ENCODE assay signal across 7 mouse cellular contexts in the genomic region with DNA sequence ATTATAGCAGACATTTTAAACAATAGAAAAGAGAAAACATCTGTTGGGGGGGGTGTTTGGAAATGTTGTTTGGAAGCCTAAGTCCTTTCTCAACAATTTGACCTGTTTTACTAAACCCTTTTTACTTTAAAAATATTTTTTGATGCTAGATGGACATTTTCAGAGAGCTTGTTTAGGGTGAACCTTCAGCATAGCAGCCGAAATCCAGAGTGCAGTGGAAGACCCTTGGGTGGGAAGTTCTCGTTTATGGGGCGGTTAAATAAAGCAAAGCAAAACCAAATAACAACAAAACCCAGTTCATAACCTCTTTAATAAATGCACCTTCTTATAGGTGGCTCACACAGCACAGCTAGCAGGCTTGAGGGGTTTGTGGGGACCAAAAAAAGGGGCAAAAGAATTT.
DNase-seq lines count a peak whose midpoint lies in the region; ATAC-seq and TF ChIP-seq lines count a peak whose summit lies in the region.

No protein-coding gene starts in this region.

- peak overlapping the region; percentile 78 for H3K4me3 ChIP-seq in lung, adult 2 months (replicated peaks; ENCODE audit: extremely low read depth, low read depth, low read length)
- peak overlapping the region; percentile 98 for H3K4me3 ChIP-seq in forebrain, embryonic 13.5 days
- peak overlapping the region; percentile 76 for H3K4me3 ChIP-seq in intestine, postnatal 0 days (ENCODE audit: low read depth, low read length)
- H3K4me3 ChIP-seq in small intestine, adult 2 months (ENCODE audit: low read depth, low read length), result peak overlapping the region; percentile 84

- H3K4me2 ChIP-seq in forebrain, embryonic 13.5 days, result peak overlapping the region; percentile 71
- peak overlapping the region; percentile 91 for H3K4me2 ChIP-seq in intestine, postnatal 0 days (replicated peaks; ENCODE audit: low read depth)

- DNase-seq in lung, adult 2 months, result no peak
- DNase-seq in lung, adult 18-20 months, result no peak
- no peak for DNase-seq in adrenal gland, adult 18-20 months (ENCODE audit: low spot score in 2 of 2)
- DNase-seq in embryo, embryonic 10 days (ENCODE audit: low spot score), result no peak

- peaks cover 26% of the 10 kb centered on the region for H3K36me3 ChIP-seq in forebrain, embryonic 13.5 days (ENCODE audit: poor library complexity, severe bottlenecking)
- no peaks in the 10 kb centered on the region; the same call in 1 of the 2 replicates for H3K36me3 ChIP-seq in intestine, postnatal 0 days (ENCODE audit: control insufficient read depth, insufficient read depth)
- H3K36me3 ChIP-seq in small intestine, adult 2 months (ENCODE audit: control insufficient read depth, insufficient read depth, low read length), result peaks cover 8% of the 10 kb centered on the region

- no peak for TF ChIP-seq CTCF in lung, adult 2 months (IDR thresholded peaks at IDR 0.05; ENCODE audit: insufficient read depth, low read length)
- TF ChIP-seq CTCF in intestine, postnatal 0 days (IDR thresholded peaks at IDR 0.05; ENCODE audit: low read depth), result no peak
- TF ChIP-seq CTCF in small intestine, adult 2 months (IDR thresholded peaks at IDR 0.05; ENCODE audit: extremely low read depth, insufficient read length, insufficient replicate concordance, low read depth, low read length), result no peak

- peaks cover 27% of the 10 kb centered on the region; the same call in 1 of the 2 replicates for H3K27me3 ChIP-seq in forebrain, embryonic 13.5 days
- peaks cover 35% of the 10 kb centered on the region for H3K27me3 ChIP-seq in intestine, postnatal 0 days (replicated peaks; ENCODE audit: control insufficient read depth, insufficient read depth, low read length)
- no peaks in the 10 kb centered on the region for H3K27me3 ChIP-seq in small intestine, adult 2 months (ENCODE audit: control insufficient read depth, insufficient read depth, low read length)

- H3K4me1 ChIP-seq in lung, adult 2 months (ENCODE audit: control insufficient read depth, insufficient read depth, low read length), result peaks cover 27% of the 10 kb centered on the region
- peaks cover 73% of the 10 kb centered on the region for H3K4me1 ChIP-seq in forebrain, embryonic 13.5 days
- H3K4me1 ChIP-seq in intestine, postnatal 0 days (replicated peaks; ENCODE audit: control insufficient read depth, insufficient read depth, low read length), result no peaks in the 10 kb centered on the region
- peaks cover 15% of the 10 kb centered on the region for H3K4me1 ChIP-seq in small intestine, adult 2 months (ENCODE audit: control insufficient read depth, insufficient read depth, insufficient read length, low read length)

- no peaks in the 10 kb centered on the region for H3K9me3 ChIP-seq in forebrain, embryonic 13.5 days (replicated peaks)
- H3K9me3 ChIP-seq in intestine, postnatal 0 days (ENCODE audit: control insufficient read depth), result no peaks in the 10 kb centered on the region

- WGBS in lung, adult 2 months, result 11% methylated on average over 3 of the region's 3 CpGs
- 63% methylated on average over 3 of the region's 3 CpGs for WGBS in forebrain, embryonic 13.5 days
- WGBS in intestine, postnatal 0 days, result 63% methylated on average over 3 of the region's 3 CpGs
- 18% methylated on average over 3 of the region's 3 CpGs for WGBS in small intestine, adult 2 months

- H3K27ac ChIP-seq in forebrain, embryonic 13.5 days, result peak overlapping the region; percentile 99
- no peak overlapping the region for H3K27ac ChIP-seq in intestine, postnatal 0 days (ENCODE audit: low read depth, low read length)
- peak overlapping the region; percentile 99 for H3K27ac ChIP-seq in small intestine, adult 2 months (ENCODE audit: insufficient read depth, low read depth, low read length)

- no peak for ATAC-seq in forebrain, embryonic 13.5 days
- ATAC-seq in intestine, postnatal 0 days, result no peak

- TF ChIP-seq POLR2A in lung, adult 2 months (IDR thresholded peaks at IDR 0.05; ENCODE audit: borderline replicate concordance, extremely low read depth, low read depth, low read length), result no peak
- no peak for TF ChIP-seq POLR2A in small intestine, adult 2 months (IDR thresholded peaks at IDR 0.05; ENCODE audit: low read depth, low read length)

- peak overlapping the region; percentile 100 for H3K9ac ChIP-seq in forebrain, embryonic 13.5 days
- H3K9ac ChIP-seq in intestine, postnatal 0 days (ENCODE audit: low read depth, low read length), result peak overlapping the region; percentile 22; the same call in 1 of the 2 replicates
